Mouse (Mus musculus) v-Abl transformed pro-B cells (cell line): ENCODE data around the gene Lcp1.

Experiments used
- in situ Hi-C, 2 experiments: fragments of 400-800 bp; cut with MboI; formaldehyde crosslinking; loops; one replicate each; pipeline ENCODE4 v1.15.1; 2025; ENCODE audit not compliant: unreplicated experiment in 2 of 2

Lcp1 gene

DNA sequence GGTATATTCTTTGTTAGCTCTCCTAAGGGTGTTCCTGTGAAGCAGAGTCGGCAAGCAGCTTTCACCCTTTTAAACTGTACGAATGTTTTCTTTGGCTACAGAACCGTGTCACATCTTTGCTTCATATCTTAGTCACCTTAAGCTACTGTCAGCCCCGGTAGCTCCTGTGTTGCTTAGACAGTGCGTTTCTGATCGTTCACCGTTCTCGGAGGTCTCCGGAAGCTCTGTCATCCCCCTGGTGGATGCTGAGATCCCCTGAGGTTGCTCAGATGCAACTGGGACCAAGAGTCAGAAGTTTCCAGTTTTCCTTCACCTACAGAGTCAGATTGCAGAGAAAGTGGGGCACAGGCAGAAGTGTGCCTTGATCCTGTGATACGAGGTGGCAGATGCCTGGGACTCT is 61.5 kb downstream of the Lcp1 start:
- in situ Hi-C loops: loop anchor here (10.0 to 25.0 kb wide), 2 partner anchors 58 to 280 kb away; partner anchors contain the start of genes Lcp1 (in 2 of the 2) and Lrrc63 (in 2 of the 2)

GRCm38 (mm10) chr14:75192858-75193257 is 62.0 kb downstream of the Lcp1 start:
- in situ Hi-C loops: loop anchor here (10.0 to 25.0 kb wide), 2 partner anchors 58 to 281 kb away; partner anchors contain the start of genes Lcp1 (in 2 of the 2) and Lrrc63 (in 2 of the 2)

DNA sequence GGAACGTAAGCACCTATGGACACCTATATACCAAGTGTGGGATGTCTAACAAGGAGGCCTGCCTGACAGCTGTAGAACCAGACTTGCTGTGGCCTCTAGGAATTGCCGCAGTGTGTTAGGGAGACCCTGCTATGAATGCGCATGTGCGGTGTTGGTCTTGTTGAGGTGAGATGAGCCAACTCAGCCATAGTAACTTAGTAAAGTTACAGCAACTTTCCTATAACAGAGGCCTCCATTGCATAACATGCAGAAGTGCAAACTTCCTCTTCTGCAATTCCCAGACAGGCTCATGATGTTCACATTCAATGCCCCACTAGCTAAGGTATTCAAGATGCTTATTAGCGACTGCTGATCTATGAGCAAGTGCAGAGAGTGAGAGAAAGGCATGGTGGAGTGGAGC is 64.6 kb downstream of the Lcp1 start:
- in situ Hi-C loops: loop anchor here (5.0 to 25.0 kb wide), 3 partner anchors 61 to 283 kb away; partner anchors contain the start of genes Lcp1 (in 2 of the 2) and Lrrc63 (in 2 of the 2)

GRCm38 (mm10) chr14:75197027-75197426 is 66.1 kb downstream of the Lcp1 start:
- in situ Hi-C loops: loop anchor here (5.0 to 25.0 kb wide), 3 partner anchors 62 to 285 kb away; partner anchors contain the start of genes Lcp1 (in 2 of the 2) and Lrrc63 (in 2 of the 2)

DNA sequence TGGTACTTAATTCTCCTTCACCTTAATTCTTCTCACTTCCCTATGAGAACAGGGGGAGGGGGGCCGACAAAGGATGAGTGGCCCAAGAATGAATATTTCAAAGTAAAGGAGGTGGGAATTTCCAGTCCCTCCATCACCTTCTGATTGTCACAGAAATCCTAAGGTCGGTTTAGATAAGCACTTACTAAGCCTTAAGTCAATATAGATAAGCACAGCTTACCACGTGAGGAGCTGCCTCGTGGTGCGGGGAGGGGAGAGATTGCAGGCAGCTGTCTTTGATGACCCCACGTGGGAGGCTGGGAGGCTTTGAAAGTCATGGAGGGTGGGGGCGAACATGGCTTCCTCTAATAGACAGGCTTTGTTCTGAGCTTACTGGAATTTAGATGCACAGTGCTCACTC is 66.8 kb downstream of the Lcp1 start:
- in situ Hi-C loops: loop anchor here (5.0 to 25.0 kb wide), 3 partner anchors 63 to 285 kb away; partner anchors contain the start of genes Lcp1 (in 2 of the 2) and Lrrc63 (in 2 of the 2)

GRCm38 (mm10) chr14:75205363-75206051 is 74.6 kb downstream of the Lcp1 start:
- in situ Hi-C loops: loop anchor here (10.0 to 25.0 kb wide), 3 partner anchors 443 to 507 kb away; no protein-coding TSS in a partner anchor

DNA sequence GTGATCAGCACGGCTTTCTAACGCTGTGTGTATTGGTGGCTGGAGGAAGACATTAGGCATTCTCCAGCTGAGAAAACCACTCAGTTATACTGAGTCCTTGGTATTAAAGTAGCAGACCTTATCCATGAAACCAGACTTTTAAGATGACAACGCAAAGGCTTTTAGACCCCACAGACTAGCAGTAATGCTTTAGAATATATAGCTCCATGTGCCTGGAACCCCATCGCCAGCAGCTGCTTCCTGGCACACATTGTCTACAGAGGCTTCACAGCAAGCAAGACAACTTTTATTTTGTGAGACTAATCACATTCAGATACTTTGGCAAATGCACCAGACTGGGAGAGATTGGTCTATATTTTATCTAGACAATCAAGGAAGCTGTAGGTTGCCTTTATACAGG is 75.4 kb downstream of the Lcp1 start:
- in situ Hi-C loops: loop anchor here (10.0 to 25.0 kb wide), 3 partner anchors 444 to 506 kb away; no protein-coding TSS in a partner anchor

DNA sequence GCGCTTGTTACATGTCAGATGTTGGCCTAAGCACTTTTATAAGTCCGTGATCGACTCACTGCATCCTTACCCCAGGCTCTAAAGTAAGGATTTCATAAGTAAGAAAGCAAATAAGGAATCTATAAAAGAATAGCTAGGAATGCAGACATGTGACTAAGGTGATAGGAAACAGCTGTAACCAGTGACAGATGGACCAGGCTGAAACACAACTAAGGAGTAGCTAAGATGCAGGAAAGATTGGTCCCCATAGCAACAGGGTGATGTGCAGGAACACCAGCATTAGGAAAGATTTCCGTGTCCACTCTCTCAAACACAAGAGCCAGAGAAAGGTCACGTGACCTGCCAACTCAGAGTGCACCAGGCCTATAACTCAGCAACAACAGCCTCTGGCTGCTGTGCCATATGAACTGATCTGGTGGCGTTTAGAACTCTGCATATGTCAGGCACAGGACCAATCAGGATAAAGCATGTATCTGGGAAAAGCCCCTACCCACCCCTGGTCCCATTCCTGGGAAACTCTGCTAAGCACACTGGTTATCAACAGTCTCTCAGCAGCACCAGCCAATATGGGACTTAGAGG is 77.8 kb downstream of the Lcp1 start:
- in situ Hi-C loops: loop anchor here (10.0 to 25.0 kb wide), 3 partner anchors 446 to 504 kb away; no protein-coding TSS in a partner anchor

DNA sequence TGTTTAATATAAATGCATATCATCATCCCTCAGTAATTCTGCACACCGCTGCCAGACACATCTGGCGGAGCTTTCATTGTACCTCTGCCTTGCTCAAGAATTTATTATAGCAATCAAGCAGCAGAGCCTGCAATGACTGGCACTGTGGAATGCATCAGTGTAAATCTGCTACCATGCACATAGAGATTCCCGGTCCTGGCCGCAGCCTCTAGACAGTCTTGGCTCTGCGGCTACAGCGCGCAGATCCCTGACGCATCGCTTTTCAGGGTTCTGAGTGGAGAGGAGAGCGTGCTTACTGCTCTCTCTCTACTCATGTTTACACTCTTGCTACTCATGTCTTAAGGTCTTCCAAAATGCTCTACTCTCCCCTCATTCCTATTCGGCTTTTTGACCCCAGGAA is 82.9 kb downstream of the Lcp1 start:
- in situ Hi-C loops: loop anchor here (10.0 to 25.0 kb wide), 3 partner anchors 451 to 511 kb away; no protein-coding TSS in a partner anchor

DNA sequence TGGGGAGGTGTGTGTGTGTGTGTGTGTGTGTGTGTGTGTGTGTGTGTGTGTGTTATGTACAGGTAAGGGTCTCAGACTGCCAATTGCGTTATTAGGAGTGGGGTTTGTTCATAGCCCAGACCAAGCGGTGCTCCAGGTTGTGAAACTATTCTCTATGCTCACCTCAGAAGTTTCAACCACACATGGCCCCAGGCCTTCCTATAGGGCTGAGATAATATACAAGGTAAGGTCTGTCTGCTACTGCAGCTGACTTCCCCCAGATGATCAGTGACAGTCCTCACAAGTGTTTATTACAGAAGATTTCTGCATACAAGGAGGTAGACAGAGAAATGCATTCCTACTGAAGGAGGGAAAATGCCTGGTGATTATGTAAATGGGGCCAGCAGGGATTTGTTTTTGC is 87.9 kb downstream of the Lcp1 start:
- in situ Hi-C loops: loop anchor here (10.0 to 25.0 kb wide), 3 partner anchors 457 to 506 kb away; no protein-coding TSS in a partner anchor

GRCm38 (mm10) chr14:75219250-75219913 is 88.5 kb downstream of the Lcp1 start:
- in situ Hi-C loops: loop anchor here (10.0 to 25.0 kb wide), 3 partner anchors 457 to 505 kb away; no protein-coding TSS in a partner anchor

- in situ Hi-C loops: loop anchor here in 1 of 2 experiments (25.0 kb wide), 2 partner anchors 460 to 490 kb away; no protein-coding TSS in a partner anchor
Measured at GRCm38 (mm10) chr14:75222386-75222785, 91.5 kb downstream of the Lcp1 start.

- in situ Hi-C loops: no loop called here
Measured at GRCm38 (mm10) chr14:75227453-75228084, 96.7 kb downstream of the Lcp1 start.

DNA sequence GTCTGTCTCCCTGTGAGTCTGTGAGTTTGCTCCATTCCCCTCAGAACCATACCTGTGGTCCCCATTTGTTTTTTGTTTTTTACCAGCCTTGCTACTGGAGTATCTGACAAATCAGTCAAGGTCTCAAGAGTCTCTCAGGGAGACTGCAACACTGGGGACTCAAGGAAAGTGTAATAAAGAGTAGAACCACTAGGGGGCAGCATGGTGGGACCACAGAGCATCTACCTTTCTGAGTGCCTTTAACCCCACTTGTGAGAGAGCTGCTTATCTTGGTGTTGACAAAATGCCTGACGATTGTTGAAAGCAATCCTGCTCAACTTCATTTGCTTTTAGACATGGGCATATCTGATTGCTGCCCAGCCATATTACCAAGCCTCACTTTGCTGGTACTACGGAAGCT is 98.9 kb downstream of the Lcp1 start:
- in situ Hi-C loops: loop anchor here in 1 of 2 experiments (10.0 kb wide), 1 partner anchor 415 kb away; the partner anchor contains the start of gene Erich6b

DNA sequence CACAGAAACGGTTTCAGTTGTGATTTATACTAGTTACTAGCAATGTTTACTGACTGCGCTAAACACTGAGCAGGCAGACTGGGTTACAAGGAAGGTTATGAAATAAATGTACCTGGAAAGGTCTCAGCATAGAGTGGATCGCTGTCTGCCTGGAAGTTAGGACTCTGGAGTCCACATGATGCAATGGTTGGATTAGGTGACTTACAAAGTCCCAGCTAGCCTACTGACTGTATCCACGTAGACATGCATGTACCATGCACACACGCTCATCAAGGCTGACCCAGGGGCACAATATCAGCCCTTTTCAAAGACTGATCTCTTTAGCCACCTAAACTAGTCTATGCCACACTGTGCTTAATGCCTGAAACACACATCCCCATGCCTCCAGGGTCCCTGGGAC is 102.2 kb downstream of the Lcp1 start:
- in situ Hi-C loops: loop anchor here in 1 of 2 experiments (10.0 kb wide), 1 partner anchor 412 kb away; the partner anchor contains the start of gene Erich6b

GRCm38 (mm10) chr14:75235552-75235951 is 104.7 kb downstream of the Lcp1 start:
- in situ Hi-C loops: loop anchor here in 1 of 2 experiments (10.0 kb wide), 1 partner anchor 409 kb away; the partner anchor contains the start of gene Erich6b

DNA sequence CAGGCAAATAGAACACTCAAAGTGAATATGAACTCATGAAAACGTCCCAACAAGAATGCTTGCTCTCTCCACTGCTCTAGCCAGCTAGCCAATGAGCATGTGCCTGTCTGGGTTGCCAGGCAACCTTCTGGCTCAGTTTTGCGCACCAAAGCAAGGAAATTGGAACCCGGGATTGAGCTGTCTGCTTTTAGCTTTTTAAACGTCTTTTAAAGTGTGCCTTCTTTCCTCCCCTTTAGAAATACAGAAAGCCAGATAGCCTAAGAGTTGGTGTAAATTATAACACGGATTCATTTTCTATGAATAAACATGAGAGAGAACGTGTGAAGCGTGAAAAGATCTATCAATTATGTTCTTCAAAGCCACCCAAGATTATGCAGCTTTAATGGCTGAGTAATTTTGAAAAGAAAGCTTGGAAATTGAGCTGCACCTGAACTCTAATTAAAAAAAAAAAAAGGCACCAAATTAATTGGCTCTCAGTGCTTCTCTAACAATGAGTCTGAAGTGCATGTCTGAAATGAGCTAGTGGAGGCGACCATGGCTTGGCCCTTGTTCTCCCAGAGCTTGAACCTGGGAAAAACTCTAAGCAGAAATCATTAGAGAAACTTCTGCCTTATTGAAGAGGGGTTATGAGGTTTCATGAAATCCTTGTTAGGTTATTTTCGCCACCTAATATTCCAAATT is 105.2 kb downstream of the Lcp1 start:
- in situ Hi-C loops: loop anchor here in 1 of 2 experiments (10.0 kb wide), 1 partner anchor 409 kb away; the partner anchor contains the start of gene Erich6b

DNA sequence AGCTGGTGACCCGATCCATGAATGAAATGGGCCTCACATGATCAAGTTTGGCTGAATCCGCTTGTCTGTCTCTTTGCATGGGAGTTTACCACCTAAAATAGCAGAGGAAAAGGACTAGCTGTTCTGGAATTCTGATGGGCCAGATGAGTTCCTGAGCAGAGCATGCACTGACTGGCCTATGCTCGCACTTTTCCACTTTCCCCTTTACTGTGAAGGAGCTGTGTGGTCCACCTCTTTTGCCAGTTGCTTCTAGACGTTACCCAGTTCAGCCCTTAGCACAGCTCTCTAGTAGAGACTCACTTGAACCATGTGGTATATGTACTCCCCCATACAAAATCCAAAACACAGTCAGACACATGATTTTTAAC is 105.7 kb downstream of the Lcp1 start:
- in situ Hi-C loops: loop anchor here in 1 of 2 experiments (10.0 kb wide), 1 partner anchor 408 kb away; the partner anchor contains the start of gene Erich6b

DNA sequence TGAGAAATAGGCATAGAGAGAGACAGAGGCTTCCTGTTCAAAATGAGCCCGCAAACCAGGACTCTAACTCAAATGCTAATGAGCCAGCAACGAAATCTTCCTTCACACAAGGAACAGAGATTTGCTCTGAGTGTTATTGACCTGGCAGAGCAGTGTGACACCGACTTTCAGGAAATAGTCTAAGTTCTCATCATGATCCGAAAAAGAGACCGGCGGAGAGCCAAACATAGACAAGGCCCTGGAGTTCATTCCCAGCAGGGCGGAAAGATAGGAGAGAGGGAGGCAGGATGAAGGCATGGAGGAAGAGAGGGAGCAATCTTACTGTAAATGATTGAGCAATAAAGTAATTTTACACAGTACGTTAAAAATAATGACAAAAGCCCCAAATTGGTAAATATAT is 106.2 kb downstream of the Lcp1 start:
- in situ Hi-C loops: loop anchor here in 1 of 2 experiments (10.0 kb wide), 1 partner anchor 408 kb away; the partner anchor contains the start of gene Erich6b
